Mouse (Mus musculus) cortical plate, adult 2 months (tissue): ENCODE data around the gene Sept10.

Experiments used
- CTCF ChIP-seq: fragments of 200-500 bp; IDR thresholded peaks from 2 replicates; pipeline ENCODE4 v1.5.1; 2011; ENCODE audit warnings: mild to moderate bottlenecking, control low read depth, low read length; ENCODE audit not compliant: insufficient read depth; ENCODE audit errors: extremely low read depth
- POLR2A ChIP-seq: fragments of 200-500 bp; IDR thresholded peaks from 2 replicates; pipeline ENCODE4 v1.6.1; 2011; ENCODE audit warnings: mild to moderate bottlenecking, low read length, control low read depth; ENCODE audit not compliant: insufficient read depth; ENCODE audit errors: extremely low read depth

GRCm38 (mm10) chr10:59229205-59229820 is 7.7 kb upstream of the Sept10 start:
- TF ChIP-seq CTCF (no peak), POLR2A (no peak)
